Mouse (Mus musculus) adrenal gland, adult (tissue): ENCODE data around the gene Prex1.
"Not testable (repeated sequence)": the region's sequence is repeated elsewhere in the genome, so short reads cannot be mapped to it uniquely, and the experiment has no call there.

Experiments
- DNase-seq, 2 experiments: peaks; one replicate each; pipeline ENCODE4 v3.0.0; 2022 to 2023; ENCODE audit warnings: low spot score in 1 of 2; ENCODE audit not compliant: inconsistent age in 2 of 2

Prex1 gene

DNA sequence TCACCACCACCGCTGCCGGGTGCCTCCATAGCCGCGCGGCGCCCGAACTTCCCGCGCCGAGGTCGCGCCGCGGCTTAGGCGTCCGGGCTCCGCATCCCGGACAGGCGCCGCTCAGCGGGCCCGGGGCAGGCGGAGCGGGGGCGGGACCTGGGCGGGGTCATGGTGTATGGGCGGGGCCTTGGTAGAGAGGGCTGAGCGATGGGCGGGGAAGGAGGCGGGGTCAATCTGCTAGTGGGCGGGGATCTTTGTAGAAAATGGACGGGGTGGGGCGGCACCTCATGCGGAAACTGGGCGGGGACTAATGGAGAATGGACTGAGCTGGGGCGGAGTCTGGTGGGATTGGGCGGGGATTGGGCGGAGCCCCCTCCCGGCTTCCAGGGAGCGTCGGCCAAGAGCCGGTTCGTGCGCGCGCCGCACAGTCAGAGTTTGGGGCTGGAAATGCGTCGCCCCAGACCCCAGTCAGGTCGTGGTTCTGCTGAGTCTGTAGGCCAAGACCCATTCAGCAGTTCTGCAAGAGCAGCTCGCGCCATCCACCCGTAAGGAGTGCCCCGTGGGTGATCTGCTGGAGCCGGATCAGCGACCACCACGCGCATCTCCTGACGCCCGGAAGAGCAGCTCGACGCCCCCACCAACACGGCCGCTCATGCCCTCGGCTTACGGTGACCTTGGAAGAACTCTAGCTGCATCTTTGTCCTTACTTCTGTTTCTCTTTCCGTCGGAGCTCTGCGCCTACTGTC is at the start of gene Prex1:
Gene Prex1, minus strand, starts transcription at position 143 of the 737 bp plus-strand sequence.
- peak; percentile 98 to 100 for DNase-seq

GRCm38 (mm10) chr2:166757969-166758368 is 44.3 kb upstream of the Prex1 start:
- no peak for DNase-seq

- no peak for DNase-seq
Observed at GRCm38 (mm10) chr2:166754760-166755159, 41.1 kb upstream of the Prex1 start.

DNA sequence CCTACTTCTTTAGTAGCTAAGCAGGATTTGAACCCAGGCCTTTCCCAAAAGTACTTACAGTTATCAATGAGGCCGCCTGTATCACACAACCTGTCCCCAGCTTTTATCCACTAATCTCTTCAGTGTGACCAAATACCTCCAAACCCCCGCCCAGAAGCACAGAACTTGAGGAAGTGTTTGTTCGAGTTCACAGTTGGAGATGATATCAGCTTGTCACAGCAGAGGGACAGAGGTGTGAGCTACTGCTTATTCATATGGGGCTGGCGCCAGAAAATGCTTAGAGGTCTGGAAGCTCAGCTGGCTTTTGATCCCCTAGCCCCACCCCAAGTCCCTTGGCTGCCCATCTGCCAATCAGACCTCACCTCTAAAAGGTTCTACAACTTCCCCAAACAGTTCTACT is 40.6 kb upstream of the Prex1 start:
- no peak for DNase-seq

DNA sequence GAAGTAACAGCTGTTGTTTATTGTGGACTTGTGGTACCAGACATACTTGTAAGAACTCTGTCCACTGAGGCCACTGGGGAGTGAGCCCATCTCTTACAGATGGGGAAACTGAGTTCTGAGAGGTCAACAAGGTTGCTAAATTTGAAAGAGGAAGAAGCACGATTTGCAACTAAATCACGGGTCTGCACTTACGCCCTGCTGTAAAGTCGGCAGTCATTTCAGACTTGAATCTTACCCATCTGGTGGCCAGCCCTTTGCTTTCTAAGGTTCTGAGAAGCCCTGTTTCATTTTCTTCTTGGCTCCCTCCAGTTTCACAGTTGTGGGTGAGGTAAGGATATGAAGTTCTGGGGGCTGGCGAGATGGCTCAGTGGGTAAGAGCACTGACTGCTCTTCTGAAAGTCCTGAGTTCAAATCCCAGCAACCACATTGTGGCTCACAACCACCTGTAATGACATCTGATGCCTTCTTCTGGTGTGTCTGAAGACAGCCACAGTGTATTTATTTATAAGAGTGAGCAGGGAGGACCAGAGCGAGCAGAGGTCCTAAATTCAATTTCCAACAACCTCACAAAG is 37.1 kb upstream of the Prex1 start:
- no peak for DNase-seq

- not testable (repeated sequence) for DNase-seq
Observed at GRCm38 (mm10) chr2:166746261-166746913, 32.8 kb upstream of the Prex1 start.

DNA sequence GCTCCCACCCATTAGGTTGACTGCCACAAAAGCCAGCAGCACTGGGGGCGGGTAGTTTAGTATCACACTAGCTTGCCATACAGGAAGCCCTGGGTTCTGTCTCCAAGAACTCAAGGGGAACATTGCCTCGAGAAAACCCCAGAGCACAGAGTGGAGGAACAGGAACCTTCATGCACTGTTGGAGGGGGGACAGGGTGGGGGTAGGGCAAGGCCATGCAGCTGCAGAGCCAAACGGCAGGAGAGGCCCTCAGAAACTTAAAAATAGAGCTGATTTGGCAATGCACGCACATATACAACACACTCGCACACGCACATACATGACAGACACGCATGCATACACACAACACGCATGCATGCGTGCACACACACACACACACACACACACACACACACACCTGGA is 32.2 kb upstream of the Prex1 start:
- no peak for DNase-seq

GRCm38 (mm10) chr2:166744433-166744832 is 30.8 kb upstream of the Prex1 start:
- no peak for DNase-seq

- DNase-seq = no peak
Observed at GRCm38 (mm10) chr2:166743504-166743903, 29.9 kb upstream of the Prex1 start.

GRCm38 (mm10) chr2:166741445-166741844 is 27.8 kb upstream of the Prex1 start:
- no peak for DNase-seq

DNA sequence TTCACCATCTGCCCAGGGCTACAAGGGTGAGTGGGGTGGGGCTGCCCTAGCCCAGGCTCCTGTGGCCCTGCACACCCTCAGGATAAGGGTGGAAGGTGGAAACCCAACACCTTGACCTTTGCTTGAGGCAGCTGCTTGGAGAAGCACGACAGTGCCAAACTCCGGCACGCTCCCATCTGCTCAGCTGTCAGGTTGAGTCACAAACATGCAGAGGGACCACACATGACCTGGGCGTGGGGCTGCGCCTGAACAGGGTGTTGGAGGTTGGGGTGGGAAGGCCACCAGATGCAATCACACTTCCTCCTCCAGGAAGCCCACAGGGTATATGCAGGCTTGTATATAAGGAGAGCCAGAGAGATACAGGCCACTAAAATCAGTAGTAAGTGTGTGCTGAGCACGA is 26.8 kb upstream of the Prex1 start:
- DNase-seq = no peak

GRCm38 (mm10) chr2:166737307-166737706 is 23.7 kb upstream of the Prex1 start:
- DNase-seq = no peak

DNA sequence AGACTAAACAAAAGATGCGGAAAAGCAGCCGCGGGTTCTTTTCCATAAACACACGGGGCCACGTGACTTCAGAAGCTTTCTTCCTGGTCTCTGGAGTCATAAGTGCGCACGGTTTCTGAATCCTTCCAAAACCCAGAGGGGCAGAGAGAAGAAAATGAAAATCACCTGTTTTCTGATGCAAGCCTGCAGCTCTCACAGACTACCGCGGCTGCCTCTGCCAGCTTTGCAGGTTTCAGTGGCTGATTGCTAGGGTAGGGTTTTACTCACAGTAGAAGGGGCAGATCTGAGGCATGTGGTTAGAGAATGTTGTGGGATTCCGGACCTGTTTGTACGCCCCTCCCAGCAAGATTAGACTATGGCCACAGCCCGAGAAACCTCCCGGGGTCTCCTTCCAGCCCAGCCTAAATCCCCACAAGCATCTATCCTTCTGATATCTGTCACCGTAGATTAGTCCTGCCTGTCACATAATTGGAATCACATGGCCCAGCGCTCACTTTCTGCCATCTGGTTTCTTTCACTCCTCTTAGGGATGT is 21.9 kb upstream of the Prex1 start:
- DNase-seq = no peak

- no peak for DNase-seq
Observed at GRCm38 (mm10) chr2:166732860-166733259, 19.2 kb upstream of the Prex1 start.

DNA sequence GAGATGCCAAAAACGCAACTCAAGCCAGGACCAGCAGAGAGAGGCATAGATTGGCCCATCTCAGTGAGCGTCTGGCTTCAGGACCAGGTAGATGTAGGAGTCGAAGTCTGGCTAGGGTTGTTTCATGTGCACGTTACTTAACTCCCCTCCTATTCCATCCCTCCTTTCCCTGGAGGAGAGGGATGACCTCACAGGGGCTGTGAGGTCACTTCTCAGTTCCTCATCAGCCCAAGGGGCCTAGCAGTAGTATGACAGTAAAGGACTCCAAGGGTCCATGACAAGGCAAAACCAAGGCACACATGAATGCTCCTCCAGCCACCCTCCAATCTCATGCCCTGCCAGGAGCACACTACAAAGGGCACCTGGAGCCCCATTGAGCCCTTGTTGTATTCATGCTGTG is 18.5 kb upstream of the Prex1 start:
- no peak for DNase-seq

GRCm38 (mm10) chr2:166731102-166731883 is 17.7 kb upstream of the Prex1 start:
- not testable (repeated sequence) for DNase-seq

DNA sequence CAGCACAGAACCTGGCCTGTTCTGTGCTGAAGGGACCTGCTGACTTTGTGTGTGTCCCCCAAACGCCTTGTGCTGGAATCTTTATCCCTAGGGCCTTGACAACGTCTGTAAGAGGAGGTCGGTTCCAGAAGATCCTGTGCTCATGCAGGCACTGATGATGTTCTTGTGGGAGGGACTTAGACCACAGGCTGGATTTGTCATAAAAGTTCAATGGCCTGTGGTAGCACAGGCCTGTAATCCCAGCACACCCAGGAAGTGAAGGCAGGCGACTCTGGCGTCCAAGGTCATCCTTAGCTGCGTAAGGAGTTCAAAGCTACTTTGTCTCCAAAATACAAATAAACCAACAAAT is 16.9 kb upstream of the Prex1 start:
- peak in 1 of 2 experiments; percentile 33 for DNase-seq

GRCm38 (mm10) chr2:166729656-166730566 is 16.3 kb upstream of the Prex1 start:
- peak; percentile 79 to 91 for DNase-seq

DNA sequence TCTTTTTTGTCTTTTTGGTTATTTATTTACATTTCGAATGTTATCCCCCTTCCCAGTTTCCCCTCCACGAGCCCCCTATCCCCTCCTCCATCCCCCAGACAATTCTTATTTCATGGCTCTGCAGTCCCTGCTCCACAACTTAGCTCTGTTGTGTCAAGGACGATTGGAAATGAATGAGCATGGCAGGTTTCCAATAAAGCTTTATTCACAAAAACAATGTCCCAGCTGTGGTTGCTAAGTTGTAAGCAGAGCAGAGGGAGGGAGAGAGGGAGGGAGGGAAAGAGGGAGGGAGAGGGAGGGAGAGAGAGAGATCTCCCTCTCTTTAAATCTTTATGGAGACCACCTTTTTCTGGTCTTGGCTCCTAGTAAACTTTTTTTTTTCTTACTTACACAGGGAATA is 15.4 kb upstream of the Prex1 start:
- DNase-seq = peak in 1 of 2 experiments; percentile 66

DNA sequence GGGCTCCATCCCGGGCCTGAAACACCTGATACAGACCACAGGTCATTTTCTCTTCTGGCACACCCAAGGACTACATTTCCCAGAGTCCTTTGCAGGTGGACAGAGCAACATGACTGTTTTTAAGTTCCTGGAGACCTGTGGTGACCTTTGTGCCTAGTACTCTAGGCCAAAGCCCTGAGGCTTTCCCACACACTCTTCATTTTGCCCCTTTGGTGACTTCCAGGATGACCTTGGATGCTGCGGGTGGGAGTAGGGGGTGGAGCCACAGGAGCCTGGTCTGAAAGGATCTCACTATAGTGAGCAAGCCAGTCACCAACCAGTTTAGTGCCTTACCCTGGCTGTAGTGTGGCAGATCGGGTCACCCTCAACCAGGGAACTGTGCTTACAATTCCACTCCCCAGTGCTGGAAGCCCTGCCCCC is 14.6 kb upstream of the Prex1 start:
- peak in 1 of 2 experiments; percentile 62 for DNase-seq
